Mouse (Mus musculus): ENCODE measurements at regions not wholly inside any gene's neighbourhood (a gene's known extent, or its start where the extent isn't known, plus 50 kb on each side); places are given as distances from the start of the nearest gene placed in this dataset.

GRCm38 (mm10) chr12:35863141-35863540 is 62.3 kb upstream of the Agr3 start:
- 91% methylated on average over 1 of the region's 1 CpGs for WGBS
- TF ChIP-seq CTCF (IDR thresholded peaks at IDR 0.05; ENCODE audit: low read depth), result no peak
- Histone ChIP-seq H3K36me3 (ENCODE audit: insufficient read depth, low read length) (no peaks in the 10 kb centered on the region), H3K4me3 (replicated peaks; ENCODE audit: low read depth, low read length) (no peak overlapping the region), H3K9me3 (replicated peaks; ENCODE audit: low read length) (no peaks in the 10 kb centered on the region), H3K27me3 (ENCODE audit: insufficient read depth, low read length) (no peaks in the 10 kb centered on the region), H3K4me2 (ENCODE audit: low read length) (no peak overlapping the region), H3K9ac (ENCODE audit: low read depth, low read length) (no peak overlapping the region), H3K4me1 (replicated peaks; ENCODE audit: insufficient read depth, low read length) (no peaks in the 10 kb centered on the region), H3K27ac (no peak overlapping the region)
- no peak for DNase-seq (ENCODE audit: low spot score)
- no peak for ATAC-seq (replicated peaks; ENCODE audit: low FRiP score, low read depth)

- H3K4me1 ChIP-seq (replicated peaks; ENCODE audit: insufficient read depth, low read length), result no peaks in the 10 kb centered on the region
- ATAC-seq (replicated peaks; ENCODE audit: low FRiP score, low read depth), result no peak
- TF ChIP-seq CTCF (IDR thresholded peaks at IDR 0.05; ENCODE audit: low read depth), result no peak
- DNase-seq (ENCODE audit: low spot score), result no peak
- H3K36me3 ChIP-seq (ENCODE audit: insufficient read depth, low read length), result no peaks in the 10 kb centered on the region
- no peak overlapping the region for H3K4me3 ChIP-seq (replicated peaks; ENCODE audit: low read depth, low read length)
- no peaks in the 10 kb centered on the region for H3K9me3 ChIP-seq (replicated peaks; ENCODE audit: low read length)
- no peak overlapping the region for H3K9ac ChIP-seq (ENCODE audit: low read depth, low read length)
- no peak overlapping the region for H3K4me2 ChIP-seq (ENCODE audit: low read length)
- H3K27ac ChIP-seq, result no peak overlapping the region
- no peaks in the 10 kb centered on the region for H3K27me3 ChIP-seq (ENCODE audit: insufficient read depth, low read length)
- WGBS, result 70% methylated on average over 4 of the region's 4 CpGs
Observed at GRCm38 (mm10) chr12:35853159-35853558, 72.3 kb upstream of the Agr3 start.

- no peak overlapping the region for H3K4me3 ChIP-seq (replicated peaks; ENCODE audit: low read depth, low read length)
- WGBS, result 45% methylated on average over 5 of the region's 5 CpGs
- DNase-seq (ENCODE audit: low spot score), result peak; percentile 78
- H3K9me3 ChIP-seq (replicated peaks; ENCODE audit: low read length), result no peaks in the 10 kb centered on the region
- H3K4me2 ChIP-seq (ENCODE audit: low read length), result no peak overlapping the region
- H3K9ac ChIP-seq (ENCODE audit: low read depth, low read length), result no peak overlapping the region
- H3K27me3 ChIP-seq (ENCODE audit: insufficient read depth, low read length), result no peaks in the 10 kb centered on the region
- ATAC-seq (replicated peaks; ENCODE audit: low FRiP score, low read depth), result no peak
- H3K36me3 ChIP-seq (ENCODE audit: insufficient read depth, low read length), result no peaks in the 10 kb centered on the region
- H3K4me1 ChIP-seq (replicated peaks; ENCODE audit: insufficient read depth, low read length), result no peaks in the 10 kb centered on the region
- H3K27ac ChIP-seq, result no peak overlapping the region
- TF ChIP-seq CTCF (IDR thresholded peaks at IDR 0.05; ENCODE audit: low read depth), result no peak
Observed at GRCm38 (mm10) chr12:35846905-35847610, 78.4 kb upstream of the Agr3 start.

GRCm38 (mm10) chr12:35836946-35837345 is 88.5 kb upstream of the Agr3 start:
- Histone ChIP-seq H3K36me3 (ENCODE audit: insufficient read depth, low read length) (no peaks in the 10 kb centered on the region), H3K27me3 (ENCODE audit: insufficient read depth, low read length) (no peaks in the 10 kb centered on the region), H3K4me2 (ENCODE audit: low read length) (no peak overlapping the region), H3K9ac (ENCODE audit: low read depth, low read length) (no peak overlapping the region), H3K27ac (no peak overlapping the region), H3K9me3 (replicated peaks; ENCODE audit: low read length) (no peaks in the 10 kb centered on the region), H3K4me3 (replicated peaks; ENCODE audit: low read depth, low read length) (no peak overlapping the region), H3K4me1 (replicated peaks; ENCODE audit: insufficient read depth, low read length) (no peaks in the 10 kb centered on the region)
- ATAC-seq (replicated peaks; ENCODE audit: low FRiP score, low read depth) (no peak), DNase-seq (ENCODE audit: low spot score) (no peak)
- no peak for TF ChIP-seq CTCF (IDR thresholded peaks at IDR 0.05; ENCODE audit: low read depth)

GRCm38 (mm10) chr12:35833285-35833684 is 92.1 kb upstream of the Agr3 start:
- H3K4me2 ChIP-seq (ENCODE audit: low read length), result no peak overlapping the region
- no peaks in the 10 kb centered on the region for H3K4me1 ChIP-seq (replicated peaks; ENCODE audit: insufficient read depth, low read length)
- H3K27me3 ChIP-seq (ENCODE audit: insufficient read depth, low read length), result no peaks in the 10 kb centered on the region
- no peaks in the 10 kb centered on the region for H3K36me3 ChIP-seq (ENCODE audit: insufficient read depth, low read length)
- WGBS, result 39% methylated on average over 3 of the region's 3 CpGs
- H3K9me3 ChIP-seq (replicated peaks; ENCODE audit: low read length), result no peaks in the 10 kb centered on the region
- ATAC-seq (replicated peaks; ENCODE audit: low FRiP score, low read depth), result no peak
- H3K4me3 ChIP-seq (replicated peaks; ENCODE audit: low read depth, low read length), result no peak overlapping the region
- no peak overlapping the region for H3K9ac ChIP-seq (ENCODE audit: low read depth, low read length)
- peak; percentile 90 for DNase-seq (ENCODE audit: low spot score)
- H3K27ac ChIP-seq, result peak overlapping the region; percentile 67; the same call in 1 of the 2 replicates
- no peak for TF ChIP-seq CTCF (IDR thresholded peaks at IDR 0.05; ENCODE audit: low read depth)

- Histone ChIP-seq H3K4me2 (ENCODE audit: low read length) (no peak overlapping the region), H3K9me3 (replicated peaks; ENCODE audit: low read length) (no peaks in the 10 kb centered on the region), H3K36me3 (ENCODE audit: insufficient read depth, low read length) (no peaks in the 10 kb centered on the region), H3K4me1 (replicated peaks; ENCODE audit: insufficient read depth, low read length) (no peaks in the 10 kb centered on the region), H3K27ac (no peak overlapping the region), H3K9ac (ENCODE audit: low read depth, low read length) (no peak overlapping the region), H3K4me3 (replicated peaks; ENCODE audit: low read depth, low read length) (no peak overlapping the region), H3K27me3 (ENCODE audit: insufficient read depth, low read length) (no peaks in the 10 kb centered on the region)
- ATAC-seq (replicated peaks; ENCODE audit: low FRiP score, low read depth), result peak; percentile 29; the same call in 1 of the 2 replicates
- WGBS, result 78% methylated on average over 2 of the region's 2 CpGs
- DNase-seq (ENCODE audit: low spot score), result no peak
- no peak for TF ChIP-seq CTCF (IDR thresholded peaks at IDR 0.05; ENCODE audit: low read depth)
Observed at GRCm38 (mm10) chr12:35831922-35832512, 93.4 kb upstream of the Agr3 start.

All from kidney, postnatal 0 days (tissue).